Mouse (Mus musculus): ENCODE results near the gene Rasgef1b.
A peak's percentile ranks its signal among the peaks of the same experiment; 100 is the strongest.

The Rasgef1b gene

DNA sequence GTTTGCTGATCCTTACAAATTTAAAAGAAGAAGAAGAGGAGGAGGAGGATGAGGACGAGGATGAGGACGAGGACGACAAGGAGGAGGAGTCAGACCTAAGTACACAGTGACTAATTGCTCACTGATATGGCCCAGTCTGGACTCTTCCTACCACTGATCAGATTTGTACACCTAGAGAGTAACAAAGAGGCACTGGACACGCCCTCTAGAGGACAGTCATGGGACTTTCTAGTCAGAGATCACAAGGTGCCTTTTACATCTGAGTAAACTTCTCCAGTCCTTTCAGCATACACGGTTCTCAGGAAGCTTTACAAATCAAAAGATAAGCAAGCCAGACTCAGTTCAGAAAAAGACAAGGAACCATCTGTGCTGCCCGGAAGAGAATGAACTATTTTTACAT, 20.2 kb downstream of the Rasgef1b start:
- peak; percentile 56 for DNase-seq (ENCODE audit: low read depth, low spot score)

DNA sequence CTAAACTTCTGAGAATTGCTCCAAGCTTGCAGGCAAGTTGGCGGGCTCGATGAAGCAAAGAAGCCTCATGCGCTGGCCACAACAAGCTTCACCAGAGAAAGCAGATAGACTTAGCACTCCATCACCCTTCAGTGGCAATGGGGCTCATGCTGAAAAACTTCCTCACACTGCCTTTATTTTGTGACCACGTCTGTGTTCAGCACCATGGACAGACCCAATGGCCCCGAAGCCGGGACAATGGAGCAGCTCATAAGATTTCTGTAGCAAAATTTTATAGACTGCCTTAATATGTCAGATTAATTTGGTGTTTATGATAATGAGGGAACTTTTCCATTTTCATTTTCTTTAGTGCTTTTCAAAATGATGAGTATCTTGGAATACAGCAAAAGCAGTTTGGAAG, 21.6 kb downstream of the Rasgef1b start:
- DNase-seq (ENCODE audit: low read depth, low spot score), result peak; percentile 47

DNA sequence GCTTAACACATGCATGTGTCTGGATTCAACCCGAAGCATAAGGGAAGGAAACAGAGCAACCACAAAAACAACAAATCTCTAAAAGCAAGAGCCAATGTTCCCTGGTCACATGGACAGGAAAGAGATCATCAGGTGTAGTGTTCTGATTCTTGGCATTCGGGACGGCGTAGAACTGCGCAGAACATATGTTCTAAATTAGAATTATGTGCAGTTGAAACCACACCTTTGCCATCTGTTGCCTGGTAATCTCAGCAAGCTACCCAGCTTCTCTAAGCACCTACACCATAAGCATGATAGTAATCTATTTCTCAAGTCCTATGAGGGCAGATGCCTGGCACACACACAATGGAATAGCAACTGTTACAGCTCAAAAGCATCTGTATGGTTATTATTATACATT, 27.1 kb downstream of the Rasgef1b start:
- no peak for DNase-seq (ENCODE audit: low read depth, low spot score)

DNA sequence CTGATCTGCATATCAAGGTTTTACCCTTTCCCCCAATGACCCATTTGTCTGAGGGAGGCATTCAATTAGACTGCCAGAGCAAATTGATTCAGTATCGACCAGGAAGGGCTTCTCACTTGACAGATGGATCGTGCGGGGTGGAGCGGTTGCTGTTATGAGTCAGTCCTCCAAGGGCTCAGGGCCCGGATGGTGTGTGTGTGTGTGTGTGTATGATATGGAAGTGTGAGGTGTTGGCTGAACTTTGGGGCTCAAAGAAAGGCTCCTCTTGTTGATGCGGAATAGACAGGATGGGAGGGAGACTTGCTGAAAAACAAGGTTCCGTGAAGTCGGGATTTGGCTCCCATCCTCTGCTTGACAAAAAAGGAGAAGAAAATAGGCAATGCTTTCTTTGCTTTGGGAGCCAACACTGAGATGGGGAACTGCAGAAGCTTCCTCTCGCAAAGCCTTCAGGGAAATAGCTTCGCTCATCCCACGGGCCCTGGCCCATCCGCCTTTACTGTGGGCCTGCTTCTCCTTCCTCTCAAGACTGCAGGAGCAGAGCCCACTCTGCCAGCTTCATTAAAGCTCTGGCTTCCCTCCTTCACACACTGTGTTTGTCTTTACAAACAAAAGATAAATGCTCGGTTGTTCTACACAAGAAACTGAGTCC, 34.0 kb downstream of the Rasgef1b start:
- DNase-seq (ENCODE audit: low read depth, low spot score), result no peak

DNA sequence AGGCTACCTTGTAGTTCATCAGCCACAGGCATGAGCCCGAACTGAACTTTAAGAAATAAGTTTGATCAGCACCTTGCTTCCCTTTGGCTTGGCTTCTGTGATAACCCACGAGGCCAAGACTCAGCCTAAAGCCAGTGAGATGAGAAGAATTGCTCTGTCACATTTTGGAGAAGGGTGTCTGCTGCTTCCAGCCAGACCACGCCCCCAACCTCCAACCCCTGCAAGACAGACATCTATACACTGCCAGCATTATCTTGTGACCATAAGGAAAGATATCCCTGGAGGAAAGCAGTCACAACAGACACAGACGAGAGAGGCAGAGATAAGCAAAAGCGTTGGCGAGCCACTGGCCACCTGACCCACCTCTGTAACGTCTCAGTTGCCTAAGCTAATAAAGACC, 39.0 kb downstream of the Rasgef1b start:
- DNase-seq (ENCODE audit: low read depth, low spot score), result no peak

DNA sequence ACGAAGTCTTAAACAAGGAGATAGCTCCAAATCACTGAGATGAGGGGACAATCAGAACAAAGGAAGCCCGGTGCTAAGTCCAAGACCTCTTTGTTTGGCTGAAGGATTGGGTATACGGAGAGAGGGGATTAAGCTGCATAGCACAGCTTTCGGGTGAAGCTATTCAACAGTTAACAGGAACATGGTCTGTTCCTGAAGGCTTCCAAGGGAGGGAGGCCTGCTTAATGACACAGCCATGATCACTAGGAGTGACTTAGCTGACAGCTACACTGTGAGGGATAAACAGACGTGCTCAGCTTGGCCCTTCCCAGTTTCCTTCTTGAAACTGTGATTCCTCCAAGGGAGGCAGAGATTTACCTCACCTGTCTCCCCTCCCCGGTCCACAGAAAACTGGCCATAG, 41.0 kb downstream of the Rasgef1b start:
- no peak for DNase-seq (ENCODE audit: low read depth, low spot score)

DNA sequence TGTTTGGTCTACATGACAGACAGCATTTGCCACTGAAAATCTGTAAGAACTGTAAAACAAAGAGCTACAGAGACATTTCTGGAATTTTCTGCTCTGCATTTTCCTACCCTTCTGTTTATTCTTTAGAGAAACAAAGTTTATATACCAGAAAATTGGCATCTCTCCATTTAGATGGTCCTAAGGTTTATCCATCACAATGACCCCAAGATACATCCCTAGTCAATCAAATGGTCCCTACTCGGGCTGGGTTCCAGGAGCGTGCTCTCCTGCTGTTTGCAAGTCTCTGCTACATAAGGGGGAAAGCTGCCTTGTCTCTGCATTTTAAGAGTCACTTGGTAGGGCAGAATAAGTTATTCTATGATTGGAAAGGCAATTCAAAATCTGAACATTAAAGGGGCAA, 44.8 kb downstream of the Rasgef1b start:
- DNase-seq (ENCODE audit: low read depth, low spot score), result no peak

DNA sequence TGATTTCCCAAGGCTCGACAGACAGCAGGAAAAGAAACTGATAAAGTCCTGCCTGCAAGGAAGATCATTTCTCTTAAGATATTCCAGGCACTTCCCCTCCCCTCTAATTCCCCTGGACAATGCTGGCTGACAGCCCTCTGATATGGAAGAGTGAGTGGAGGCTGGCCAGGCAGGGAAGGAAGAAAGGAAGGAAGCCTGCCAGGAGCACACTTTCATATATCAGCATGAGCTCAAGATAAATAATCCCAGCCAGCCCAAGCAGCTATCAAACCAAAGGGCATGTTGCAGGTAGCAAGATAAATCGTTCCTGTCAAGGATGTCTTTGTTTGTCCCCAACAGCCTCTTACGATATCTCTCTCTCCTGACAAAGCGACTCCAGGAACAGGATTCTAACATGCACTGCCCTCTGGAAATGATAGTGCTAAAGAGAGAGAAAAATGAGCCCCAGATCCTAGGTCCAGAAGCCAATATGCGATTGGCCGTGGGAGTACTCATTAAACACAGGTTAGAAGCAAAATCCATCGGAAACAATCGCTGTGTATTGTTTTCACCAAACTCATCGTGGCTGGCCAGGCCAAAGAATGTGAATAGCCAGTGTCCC, 58.8 kb downstream of the Rasgef1b start:
- DNase-seq (ENCODE audit: low read depth, low spot score), result no peak

DNA sequence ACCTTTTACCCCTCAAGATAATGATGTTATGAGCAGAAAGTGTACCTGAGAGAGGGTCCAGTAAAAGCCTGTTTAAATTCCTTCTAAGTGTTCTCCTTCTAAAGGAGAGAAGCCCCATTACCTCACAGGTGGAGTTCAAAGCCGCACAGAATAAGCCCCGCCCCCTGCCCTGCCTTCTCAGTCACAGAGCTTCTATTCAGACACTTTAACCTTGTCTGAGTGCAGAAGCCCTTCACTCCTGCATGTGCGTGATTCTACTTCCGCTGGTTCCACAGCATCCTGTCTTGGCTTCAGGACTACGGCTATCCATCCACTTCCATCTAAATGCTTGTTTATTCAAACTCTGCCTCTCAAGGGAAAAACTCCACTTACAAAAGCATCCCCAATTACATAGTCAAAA, 72.8 kb downstream of the Rasgef1b start:
- peak; percentile 62 for DNase-seq (ENCODE audit: low read depth, low spot score)

DNA sequence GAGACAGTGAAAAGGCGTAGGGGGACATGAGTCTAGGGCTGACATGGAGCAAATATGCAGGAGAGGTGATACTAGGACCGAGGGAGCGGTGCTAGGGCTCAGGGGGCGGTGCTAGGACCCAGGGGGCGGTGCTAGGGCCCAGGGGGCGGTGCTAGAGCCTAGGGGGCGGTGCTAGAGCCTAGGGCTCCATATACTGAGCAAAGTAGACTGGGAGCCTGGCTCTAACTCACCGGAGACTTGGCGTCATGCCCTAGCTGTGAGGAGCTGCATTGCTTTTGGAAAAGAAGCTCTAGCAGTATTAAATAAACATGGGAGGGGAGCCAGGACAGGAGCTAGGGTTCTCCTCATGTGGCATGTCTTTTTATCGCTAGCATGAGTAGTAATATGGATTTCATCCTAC, 75.9 kb downstream of the Rasgef1b start:
- DNase-seq (ENCODE audit: low read depth, low spot score), result peak; percentile 70

DNA sequence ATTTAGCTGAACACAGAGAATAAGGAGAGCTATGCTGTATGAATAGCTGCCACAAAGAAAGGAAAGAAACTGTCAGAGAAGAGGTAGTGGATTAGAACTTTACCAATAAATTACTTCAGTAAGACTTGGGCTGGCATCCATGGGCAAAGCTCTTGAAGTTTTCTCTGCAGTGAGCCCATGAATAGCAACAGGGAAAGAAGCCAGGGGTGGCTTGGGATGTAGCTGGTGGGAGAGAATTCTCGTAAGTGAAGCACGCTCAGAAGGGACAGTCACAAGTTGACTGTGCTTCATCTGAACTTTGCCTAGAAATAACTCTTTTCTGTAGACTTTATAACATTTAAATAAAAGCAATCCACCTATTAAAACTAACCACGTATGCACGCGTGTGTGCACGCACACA, 87.5 kb downstream of the Rasgef1b start:
- no peak for DNase-seq (ENCODE audit: low read depth, low spot score)

DNA sequence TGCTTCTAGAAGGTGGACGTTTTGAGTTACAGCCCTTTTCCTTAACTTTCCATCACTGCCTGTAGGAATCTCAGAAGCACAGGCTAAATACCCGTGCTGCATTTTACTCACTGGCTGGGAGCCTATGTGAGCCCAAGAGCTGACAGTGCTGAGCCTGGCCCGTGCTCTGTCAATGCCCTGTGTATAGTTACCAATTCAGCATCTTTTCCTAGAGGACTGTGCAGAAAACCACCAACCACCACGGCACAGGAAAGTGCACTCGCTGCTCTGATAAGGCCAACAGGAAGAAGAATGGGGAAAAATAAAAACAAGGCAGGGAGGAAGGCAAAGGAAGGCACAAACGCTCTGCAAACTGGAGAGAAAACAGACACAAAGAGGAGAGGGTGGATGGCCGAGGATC, 92.3 kb downstream of the Rasgef1b start:
- DNase-seq (ENCODE audit: low read depth, low spot score), result no peak

DNA sequence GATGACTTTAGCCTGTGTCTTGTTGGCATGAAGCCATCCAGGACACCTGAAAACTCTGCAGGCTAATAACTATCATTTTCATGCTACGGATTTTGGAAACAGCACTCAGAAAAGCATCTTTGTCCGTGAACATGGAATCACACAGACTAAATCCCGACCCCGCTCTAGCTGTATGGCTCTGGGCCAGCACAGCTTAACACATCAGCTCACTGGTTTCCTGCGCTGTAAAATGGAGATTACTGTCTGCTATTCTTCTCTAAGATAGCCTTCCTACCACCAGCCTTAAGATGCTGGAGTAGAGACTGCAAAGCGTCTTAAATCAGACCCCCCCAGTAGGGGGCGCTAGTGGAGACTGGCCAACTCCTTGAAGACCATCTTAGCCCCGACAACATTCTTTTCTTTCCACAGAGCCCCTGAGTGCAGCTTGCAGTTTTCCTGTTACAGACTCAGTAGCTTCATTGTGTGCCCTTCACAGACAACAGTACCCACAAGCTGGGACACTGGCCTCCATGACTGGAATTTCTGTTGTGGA, 94.8 kb downstream of the Rasgef1b start:
- DNase-seq (ENCODE audit: low read depth, low spot score), result peak; percentile 43

DNA sequence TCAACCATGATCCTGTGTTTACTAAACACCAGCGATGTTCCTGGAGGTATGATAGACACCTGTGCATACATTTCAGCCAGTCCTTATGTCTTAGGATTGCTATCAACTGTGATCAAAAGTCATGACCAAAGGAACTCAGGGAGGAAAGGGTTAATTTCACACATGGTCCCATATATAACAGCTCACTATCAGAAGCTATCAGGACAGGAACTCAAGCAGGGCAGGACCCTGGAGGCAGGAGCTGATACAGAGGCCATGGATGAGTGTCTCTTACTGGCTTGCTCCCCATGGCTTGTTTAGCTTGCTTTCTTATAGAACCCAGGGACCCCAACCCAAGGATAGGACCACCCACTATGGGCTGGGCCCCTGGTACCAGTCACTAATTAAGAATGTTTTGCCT, 95.3 kb downstream of the Rasgef1b start:
- DNase-seq (ENCODE audit: low read depth, low spot score), result no peak

DNA sequence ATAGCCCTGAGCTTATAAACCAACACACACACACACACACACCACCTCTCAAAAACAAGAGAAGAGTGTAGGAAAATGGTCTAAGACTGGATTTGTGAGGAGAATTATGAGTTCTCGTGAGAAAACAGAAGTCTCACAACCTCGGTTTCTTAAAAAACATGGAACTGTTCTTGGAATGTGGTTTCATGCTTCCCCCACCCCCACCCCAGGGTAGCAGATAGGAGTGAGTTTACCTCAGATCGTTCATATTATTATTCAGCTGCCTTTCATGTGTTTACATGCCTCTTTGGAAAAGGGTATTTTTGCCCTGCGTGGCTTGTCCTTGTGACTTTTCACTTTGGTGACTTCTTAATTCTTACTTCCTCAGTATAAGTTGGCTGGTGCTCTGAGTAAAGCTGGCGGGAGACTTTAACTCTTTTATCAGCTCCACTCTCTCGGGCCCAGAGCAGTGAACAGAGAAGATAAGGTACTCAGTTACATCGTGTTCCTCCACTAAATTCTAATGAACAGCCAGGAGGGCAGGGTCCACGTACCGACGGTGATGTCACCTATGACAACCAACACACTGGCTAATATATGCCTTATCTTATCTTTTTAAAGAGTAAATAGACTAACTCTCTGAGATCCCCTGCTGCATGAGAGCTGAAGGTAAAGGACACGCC, 96.1 kb downstream of the Rasgef1b start:
- DNase-seq (ENCODE audit: low read depth, low spot score), result no peak

DNA sequence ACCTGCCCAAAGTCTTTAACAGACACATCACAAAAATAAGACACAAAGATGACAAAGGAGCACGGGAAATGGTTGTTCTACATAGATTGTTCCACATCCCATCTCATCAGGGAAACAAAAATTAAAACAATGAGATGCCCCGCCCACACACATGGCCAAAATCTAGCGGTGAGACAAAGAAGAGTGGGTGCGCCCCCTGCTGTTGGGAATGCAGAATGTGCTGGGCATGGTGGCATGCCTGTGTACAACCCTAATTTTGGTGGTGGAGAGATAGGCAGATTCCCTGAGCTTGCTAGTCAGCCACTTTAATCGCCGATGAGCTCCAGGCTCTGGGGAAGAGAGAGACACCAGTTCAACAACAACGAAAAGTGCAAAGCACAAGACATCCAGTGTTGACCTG, 98.8 kb downstream of the Rasgef1b start:
- DNase-seq (ENCODE audit: low read depth, low spot score), result peak; percentile 82

DNA sequence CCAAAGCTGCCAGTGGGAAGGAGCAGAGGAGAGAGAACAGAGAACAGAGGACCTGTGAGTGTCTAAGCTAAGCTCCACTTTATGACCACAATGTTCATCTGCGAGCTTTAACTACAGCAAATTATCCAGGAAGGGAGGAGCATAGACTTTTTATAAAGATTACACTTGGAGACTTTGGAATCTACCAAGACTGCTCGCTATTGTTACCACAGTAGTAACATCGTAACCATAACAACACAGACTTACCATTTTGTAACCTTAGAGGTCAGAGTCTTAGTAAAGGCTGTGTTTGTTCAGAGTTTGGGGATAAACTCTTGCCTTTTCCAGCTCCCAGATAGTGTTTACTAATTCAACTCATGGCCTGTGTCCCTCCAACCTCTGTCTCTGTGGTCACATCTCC, 103.3 kb downstream of the Rasgef1b start:
- DNase-seq (ENCODE audit: low read depth, low spot score), result no peak

DNA sequence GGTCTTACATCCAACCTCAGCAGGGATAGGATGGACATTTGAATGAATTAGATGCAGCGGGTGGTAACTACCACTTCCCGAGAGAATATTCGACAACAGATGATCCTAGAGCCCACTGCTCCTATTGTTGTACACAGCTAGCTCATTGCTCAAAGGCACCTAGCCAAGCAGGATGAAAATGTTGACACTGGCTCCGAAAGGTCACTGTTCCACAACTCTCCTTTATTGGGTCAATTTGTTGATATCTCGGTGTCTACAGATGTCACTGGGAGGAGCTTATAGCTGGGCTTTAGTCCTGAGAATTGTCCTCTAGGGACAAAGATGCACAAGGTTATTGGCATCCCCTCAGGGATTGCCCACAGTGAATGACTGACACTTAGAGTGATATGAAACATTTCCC, 108.1 kb downstream of the Rasgef1b start:
- DNase-seq (ENCODE audit: low read depth, low spot score), result no peak

DNA sequence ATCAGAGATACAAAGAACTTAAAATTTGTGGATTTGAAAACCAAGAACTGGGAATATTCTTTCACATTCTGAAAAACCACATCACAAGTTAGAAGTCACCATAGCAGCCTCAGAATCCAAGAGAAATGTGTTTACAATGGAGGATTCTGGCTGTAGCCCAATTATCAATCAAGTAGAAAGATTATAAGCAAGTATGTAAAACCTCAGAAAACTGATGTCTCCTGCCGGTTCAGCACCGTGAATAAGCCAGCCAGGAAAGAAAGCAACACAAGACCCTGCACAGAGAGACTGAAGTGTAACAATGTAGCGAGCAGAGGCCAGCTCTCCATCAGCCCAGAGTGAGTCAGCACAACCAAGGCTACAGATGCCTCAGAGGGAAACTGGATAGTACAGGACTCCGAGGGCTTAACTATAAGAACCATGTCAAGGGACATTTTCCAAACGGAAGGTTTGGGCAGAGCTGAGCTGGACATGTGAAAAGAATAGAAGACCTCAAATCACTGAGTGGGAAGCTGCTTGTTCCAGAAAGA, 111.5 kb downstream of the Rasgef1b start:
- no peak for DNase-seq (ENCODE audit: low read depth, low spot score)

DNA sequence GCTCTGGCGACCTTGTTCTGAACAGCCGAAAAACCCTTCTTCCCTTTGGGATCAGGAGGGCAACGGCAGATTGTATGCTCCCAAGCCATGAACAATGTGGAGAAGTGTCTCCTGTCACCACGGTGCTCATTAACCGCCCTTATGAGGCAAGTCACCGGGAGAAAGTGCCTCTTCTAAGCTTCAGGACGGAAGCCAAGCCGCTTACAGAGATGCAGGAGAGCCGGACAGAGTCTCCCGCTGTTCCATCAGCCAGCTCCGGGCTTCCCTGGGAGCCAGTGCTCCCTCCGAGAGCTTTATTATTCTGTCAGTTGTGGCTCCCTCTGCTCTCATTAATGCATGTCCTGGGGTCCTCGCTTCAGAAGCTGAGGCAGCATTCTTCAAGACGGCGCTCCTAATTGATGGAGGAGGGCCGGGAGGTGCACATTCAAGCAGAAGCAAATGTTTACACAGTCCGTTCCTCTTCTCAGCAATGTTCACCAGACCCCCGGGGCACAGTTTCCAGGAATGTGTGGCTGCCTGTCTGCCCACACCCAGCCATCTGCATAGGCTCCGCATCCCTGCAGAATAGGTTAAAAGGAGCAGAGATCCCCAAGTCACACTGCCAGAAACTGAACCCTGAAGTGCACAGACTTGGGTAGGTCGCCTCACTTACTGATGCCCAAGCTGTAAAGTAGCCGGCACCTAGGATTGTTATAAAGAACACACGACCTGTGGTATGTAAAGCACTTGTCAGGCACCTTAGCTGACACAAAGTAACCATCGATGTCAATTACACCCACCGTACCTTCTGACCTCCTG, 115.3 kb downstream of the Rasgef1b start:
- DNase-seq (ENCODE audit: low read depth, low spot score), result peak; percentile 71

DNA sequence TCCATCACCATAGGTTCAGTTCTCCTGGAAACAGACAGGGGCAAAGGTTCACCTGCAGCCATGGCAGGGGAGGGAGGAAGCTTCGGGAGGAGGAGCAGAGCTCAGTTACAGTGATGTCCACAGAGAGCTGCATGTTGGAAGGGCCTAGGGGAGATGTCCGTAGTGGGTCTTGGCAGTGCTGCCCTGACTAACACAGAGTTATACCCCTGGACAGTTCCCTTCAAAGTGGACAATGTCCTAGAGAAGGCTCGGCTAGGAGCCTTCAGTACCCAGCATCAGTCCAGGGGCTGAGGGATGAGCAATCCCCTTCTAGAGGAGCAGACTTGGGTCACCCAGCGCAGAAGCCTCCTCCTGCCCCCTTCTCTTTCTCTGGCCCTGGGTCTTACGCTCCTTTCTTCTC, 121.3 kb downstream of the Rasgef1b start:
- DNase-seq (ENCODE audit: low read depth, low spot score), result no peak
